Mouse (Mus musculus): ENCODE results near the gene Tyrobp.

Gene Tyrobp

GRCm38 (mm10) chr7:30463568-30463967, 50.0 kb downstream of the Tyrobp start:
- DNase-seq (ENCODE audit: low read depth, low spot score): peak; percentile 93

GRCm38 (mm10) chr7:30463996-30464395, 50.4 kb downstream of the Tyrobp start:
- DNase-seq (ENCODE audit: low read depth, low spot score): peak; percentile 62

GRCm38 (mm10) chr7:30464816-30465300, 51.3 kb downstream of the Tyrobp start:
- peak; percentile 95 for DNase-seq (ENCODE audit: low read depth, low spot score)

Data from ES-CJ7 (cell line).